26 mouse cellular contexts compared by ENCODE assay signal in the genomic region with DNA sequence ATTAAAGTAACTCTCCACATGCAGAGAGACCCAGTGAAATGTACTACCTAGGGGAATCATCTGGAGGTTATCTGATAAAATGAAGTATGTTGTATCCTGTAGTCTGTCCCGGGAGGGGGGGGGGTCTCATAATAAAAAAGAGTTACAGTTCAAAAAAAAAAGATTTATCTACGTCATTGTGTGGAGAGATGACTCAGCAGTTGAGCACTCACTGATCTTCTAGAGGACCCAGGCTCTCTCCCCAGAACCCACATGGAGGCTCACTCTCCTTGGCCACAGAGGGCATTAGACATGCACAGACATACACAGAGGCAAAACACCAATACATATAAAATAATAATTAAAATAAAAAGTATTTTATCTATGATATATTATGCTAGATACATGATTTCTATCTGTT. TPM values are rescaled to one million over a fixed set of nuclear protein-coding genes. Genes with fewer than 3 reads are reported as not detected.
"Had no signal": no experiment of that assay in that cellular context is flagged by ENCODE, and none has a peak within 500 bp of the region (broad histone marks: within the 10 kb centered on the region; RNA-seq: fewer than 3 reads in every experiment).

No protein-coding gene starts in this region.

- H3K4me1 ChIP-seq: neural tube, embryonic 12.5 days; stomach, embryonic 15.5 days had no signal

- H3K4me3 ChIP-seq: midbrain, embryonic 10.5 days; midbrain, embryonic 12.5 days; neural tube, embryonic 12.5 days; stomach, embryonic 15.5 days had no signal

- H3K27me3 ChIP-seq: neural tube, embryonic 12.5 days; stomach, embryonic 15.5 days had no signal

- DNase-seq: lung, adult 18-20 months; lung, embryonic 14.5 days; lung, postnatal 10 days; lung, postnatal 4 days; midbrain, embryonic 14.5 days; right cerebral cortex, postnatal 14 days; right cerebral cortex, postnatal 4 days; spleen, adult 18-20 months; thymus, adult 2 months; thymus, postnatal 25 days; thymus, postnatal 4 days had no signal

- H3K9ac ChIP-seq: liver, embryonic 14.5 days; lung, embryonic 14.5 days; midbrain, embryonic 12.5 days; neural tube, embryonic 12.5 days; stomach, embryonic 15.5 days had no signal

- H3K27ac ChIP-seq: liver, embryonic 14.5 days; midbrain, embryonic 10.5 days; midbrain, embryonic 12.5 days; neural tube, embryonic 12.5 days; stomach, embryonic 15.5 days; stomach, postnatal 0 days had no signal

- H3K4me2 ChIP-seq: lung, embryonic 14.5 days; midbrain, embryonic 12.5 days; neural tube, embryonic 12.5 days; stomach, embryonic 15.5 days had no signal

- H3K9me3 ChIP-seq: midbrain, embryonic 10.5 days; midbrain, embryonic 12.5 days; neural tube, embryonic 12.5 days; stomach, embryonic 15.5 days had no signal

- ATAC-seq: midbrain, embryonic 16.5 days had no signal

- H3K36me3 ChIP-seq: midbrain, embryonic 10.5 days; midbrain, embryonic 12.5 days; neural tube, embryonic 12.5 days; stomach, embryonic 15.5 days had no signal

RNA-seq across cellular contexts. Expression of gene Cabp2, which starts 10.0 kb away (rescaled TPM):
- total RNA-seq: megakaryocyte, adult 5-6 weeks; megakaryocyte-erythroid progenitor cell, adult 5-6 weeks; neutrophil, adult 5-6 weeks had no signal
- polyA plus RNA-seq: lung, embryonic 14.5 days; lung, embryonic 16.5 days; midbrain, embryonic 10.5 days; midbrain, embryonic 12.5 days; midbrain, embryonic 14.5 days; midbrain, embryonic 16.5 days; neural tube, embryonic 12.5 days; neural tube, embryonic 14.5 days; small intestine, adult 2 months; stomach, postnatal 0 days; testis, adult 2 months; urinary bladder, adult 2 months had no signal

RNA-seq across cellular contexts. Expression of gene Gstp3, which starts 32.0 kb away (rescaled TPM):
- polyA plus RNA-seq: lung, embryonic 14.5 days; midbrain, embryonic 12.5 days; midbrain, embryonic 14.5 days; midbrain, embryonic 16.5 days; neural tube, embryonic 12.5 days; neural tube, embryonic 14.5 days; testis, adult 2 months had no signal
